Mouse (Mus musculus): ENCODE measurements at regions not wholly inside any gene's neighbourhood (a gene's known extent, or its start where the extent isn't known, plus 50 kb on each side); places are given as distances from the start of the nearest gene placed in this dataset.

GRCm38 (mm10) chr12:54561981-54562380 is 94.4 kb downstream of the Sptssa start:
- TF ChIP-seq CTCF (IDR thresholded peaks at IDR 0.05; ENCODE audit: control insufficient read depth, insufficient read depth, low read length) (no peak), POLR2A (IDR thresholded peaks at IDR 0.05; ENCODE audit: borderline replicate concordance, control insufficient read depth, low read depth, low read length) (no peak)
